Mouse (Mus musculus) stomach, embryonic 14.5 days (tissue): ENCODE measurements around the gene Rnf157. TPM values are rescaled to one million over a fixed set of nuclear protein-coding genes. Genes with fewer than 3 reads are reported as not detected.

Experiments
- ATAC-seq: fragments of 200-750 bp; cut with Nextera tagmentation; 2 replicates; pipeline ENCODE4 v1.8.0; 2017; ENCODE audit warnings: low read depth, moderate TSS enrichment; ENCODE audit not compliant: insufficient number of reproducible peaks, insufficient read depth, low FRiP score
- H3K27ac ChIP-seq: fragments of 300-500 bp; sonication (generic); 2 replicates; pipeline ENCODE4 v1.5.1; 2014; ENCODE audit warnings: mild to moderate bottlenecking, low read length, moderate library complexity, mixed read lengths
- H3K27me3 ChIP-seq: fragments of 300-500 bp; sonication (generic); 2 replicates; pipeline ENCODE4 v1.6.1; 2014; ENCODE audit warnings: low read length, control low read depth, mixed read lengths; ENCODE audit not compliant: control insufficient read depth, insufficient read depth
- H3K36me3 ChIP-seq: fragments of 300-500 bp; sonication (generic); 2 replicates; pipeline ENCODE4 v1.6.1; 2014; ENCODE audit warnings: mild to moderate bottlenecking, control low read depth, low read length, moderate library complexity, mixed read lengths; ENCODE audit not compliant: control insufficient read depth, insufficient read depth
- H3K4me1 ChIP-seq: fragments of 300-500 bp; sonication (generic); 2 replicates; pipeline ENCODE4 v1.6.1; 2014; ENCODE audit warnings: low read length, control low read depth, mixed read lengths; ENCODE audit not compliant: control insufficient read depth, insufficient read depth
- H3K4me2 ChIP-seq: fragments of 300-500 bp; sonication (generic); replicated peaks from 2 replicates; pipeline ENCODE4 v1.6.1; 2014; ENCODE audit warnings: low read depth, low read length, control low read depth
- H3K4me3 ChIP-seq: fragments of 300-500 bp; sonication (generic); 2 replicates; pipeline ENCODE4 v1.5.1; 2014; ENCODE audit warnings: low read depth, low read length, control low read depth
- H3K9ac ChIP-seq: fragments of 300-500 bp; sonication (generic); replicated peaks from 2 replicates; pipeline ENCODE4 v1.6.1; 2014; ENCODE audit warnings: low read depth, mild to moderate bottlenecking, control low read depth, low read length, moderate library complexity, mixed read lengths
- H3K9me3 ChIP-seq: fragments of 300-500 bp; sonication (generic); 2 replicates; pipeline ENCODE4 v1.6.1; 2016; ENCODE audit warnings: low read depth, low read length, control low read depth; ENCODE audit not compliant: control insufficient read depth
- whole genome bisulfite sequencing: fragments of 180-500 bp; shearing (Covaris S2); extraction: QIAGEN DNeasy Blood & Tissue Kit; methylation state at CpG from one replicate; pipeline ENCODE4 v1.1.7; 2014; 5-methylcytosine and 5-hydroxymethylcytosine counted together
- polyA plus RNA-seq: library from polyadenylated mRNA; unstranded; fragments of >200 nt; fragmentation: Nextera tagmentation; extraction: Ambion mirVana; gene quantifications from 2 replicates; pipeline ENCODE4 v1.2.1, GENCODE M21; 2014

The Rnf157 gene
- polyA plus RNA-seq, 1 experiment from 2014 or later, result 12.8 TPM

GRCm38 (mm10) chr11:116443935-116444334 is 31.1 kb upstream of the Rnf157 start:
- 94% methylated on average over 6 of the region's 6 CpGs for WGBS
- no peak overlapping the region for H3K9ac ChIP-seq
- no peaks in the 10 kb centered on the region for H3K27me3 ChIP-seq
- H3K4me2 ChIP-seq, result no peak overlapping the region
- no peak overlapping the region for H3K27ac ChIP-seq
- peaks cover 7% of the 10 kb centered on the region for H3K36me3 ChIP-seq
- no peaks in the 10 kb centered on the region for H3K4me1 ChIP-seq
- H3K9me3 ChIP-seq, result no peaks in the 10 kb centered on the region
- ATAC-seq, result no peak
- H3K4me3 ChIP-seq, result no peak overlapping the region

- no peaks in the 10 kb centered on the region for H3K27me3 ChIP-seq
- H3K4me1 ChIP-seq, result no peaks in the 10 kb centered on the region
- H3K9me3 ChIP-seq, result no peaks in the 10 kb centered on the region
- H3K27ac ChIP-seq, result no peak overlapping the region
- peaks cover 8% of the 10 kb centered on the region for H3K36me3 ChIP-seq
- H3K4me3 ChIP-seq, result no peak overlapping the region
- 85% methylated on average over 6 of the region's 6 CpGs for WGBS
- H3K4me2 ChIP-seq, result no peak overlapping the region
- H3K9ac ChIP-seq, result no peak overlapping the region
- ATAC-seq, result no peak
Measured at GRCm38 (mm10) chr11:116443311-116443710, 30.5 kb upstream of the Rnf157 start.

GRCm38 (mm10) chr11:116442867-116443177 is 30.0 kb upstream of the Rnf157 start:
- Histone ChIP-seq H3K27me3 (no peaks in the 10 kb centered on the region), H3K36me3 (peaks cover 9% of the 10 kb centered on the region), H3K27ac (no peak overlapping the region), H3K9ac (no peak overlapping the region), H3K4me1 (no peaks in the 10 kb centered on the region), H3K9me3 (no peaks in the 10 kb centered on the region), H3K4me2 (no peak overlapping the region), H3K4me3 (no peak overlapping the region)
- ATAC-seq, result no peak
- WGBS, result 69% methylated on average over 6 of the region's 6 CpGs

GRCm38 (mm10) chr11:116442129-116442866 is 29.5 kb upstream of the Rnf157 start:
- 78% methylated on average over 15 of the region's 15 CpGs for WGBS
- H3K36me3 ChIP-seq, result peaks cover 14% of the 10 kb centered on the region
- no peaks in the 10 kb centered on the region for H3K4me1 ChIP-seq
- H3K4me3 ChIP-seq, result no peak overlapping the region
- no peaks in the 10 kb centered on the region for H3K27me3 ChIP-seq
- no peak overlapping the region for H3K4me2 ChIP-seq
- no peak overlapping the region for H3K27ac ChIP-seq
- no peak overlapping the region for H3K9ac ChIP-seq
- no peaks in the 10 kb centered on the region for H3K9me3 ChIP-seq
- no peak for ATAC-seq

- H3K9me3 ChIP-seq, result no peaks in the 10 kb centered on the region
- ATAC-seq, result no peak
- no peaks in the 10 kb centered on the region for H3K27me3 ChIP-seq
- no peak overlapping the region for H3K4me2 ChIP-seq
- 66% methylated on average over 7 of the region's 7 CpGs for WGBS
- H3K27ac ChIP-seq, result no peak overlapping the region
- no peak overlapping the region for H3K4me3 ChIP-seq
- H3K9ac ChIP-seq, result no peak overlapping the region
- H3K4me1 ChIP-seq, result peaks cover 16% of the 10 kb centered on the region
- H3K36me3 ChIP-seq, result peaks cover 21% of the 10 kb centered on the region
Measured at GRCm38 (mm10) chr11:116440408-116441068, 27.7 kb upstream of the Rnf157 start.

- peaks cover 18% of the 10 kb centered on the region for H3K4me1 ChIP-seq
- no peak overlapping the region for H3K27ac ChIP-seq
- no peaks in the 10 kb centered on the region for H3K27me3 ChIP-seq
- no peak overlapping the region for H3K4me3 ChIP-seq
- H3K9ac ChIP-seq, result no peak overlapping the region
- no peak overlapping the region for H3K4me2 ChIP-seq
- 76% methylated on average over 19 of the region's 19 CpGs for WGBS
- H3K9me3 ChIP-seq, result no peaks in the 10 kb centered on the region
- no peak for ATAC-seq
- peaks cover 21% of the 10 kb centered on the region for H3K36me3 ChIP-seq
Measured at GRCm38 (mm10) chr11:116439269-116440240, 26.7 kb upstream of the Rnf157 start.

- no peak for ATAC-seq
- Histone ChIP-seq H3K36me3 (peaks cover 21% of the 10 kb centered on the region), H3K9ac (no peak overlapping the region), H3K4me1 (peaks cover 18% of the 10 kb centered on the region), H3K27ac (0 out of 2 replicates have a peak overlapping the region, but pooled peaks have one; percentile 28), H3K9me3 (no peaks in the 10 kb centered on the region), H3K4me2 (no peak overlapping the region), H3K4me3 (no peak overlapping the region), H3K27me3 (no peaks in the 10 kb centered on the region)
- WGBS, result 80% methylated on average over 11 of the region's 11 CpGs
Measured at GRCm38 (mm10) chr11:116437541-116437940, 24.7 kb upstream of the Rnf157 start.

- Histone ChIP-seq H3K27me3 (no peaks in the 10 kb centered on the region), H3K4me2 (peak overlapping the region; percentile 85), H3K36me3 (peaks cover 21% of the 10 kb centered on the region), H3K4me1 (peaks cover 18% of the 10 kb centered on the region), H3K27ac (0 out of 2 replicates have a peak overlapping the region, but pooled peaks have one; percentile 28), H3K4me3 (no peak overlapping the region), H3K9ac (no peak overlapping the region), H3K9me3 (no peaks in the 10 kb centered on the region)
- 57% methylated on average over 4 of the region's 4 CpGs for WGBS
- ATAC-seq, result no peak
Measured at GRCm38 (mm10) chr11:116436725-116437331, 24.0 kb upstream of the Rnf157 start.
